Mouse (Mus musculus) intestine, embryonic 16.5 days (tissue): Measurements from ENCODE around the gene Mrnip. TPM values are rescaled to one million over a fixed set of nuclear protein-coding genes. Genes with fewer than 3 reads are reported as not detected.

Experiments
- ATAC-seq: fragments of 200-750 bp; cut with Nextera tagmentation; 2 replicates; pipeline ENCODE4 v1.8.0; 2017; ENCODE audit warnings: moderate TSS enrichment, moderate library complexity
- H3K27ac ChIP-seq: fragments of 300-500 bp; sonication (generic); 2 replicates; pipeline ENCODE4 v1.5.1; 2014; ENCODE audit warnings: mild to moderate bottlenecking, low read length
- H3K27me3 ChIP-seq: fragments of 300-500 bp; sonication (generic); replicated peaks from 2 replicates; pipeline ENCODE4 v1.6.1; 2014; ENCODE audit warnings: low read length, control low read depth, mixed read lengths; ENCODE audit not compliant: control insufficient read depth, insufficient read depth
- H3K36me3 ChIP-seq: fragments of 300-500 bp; sonication (generic); 2 replicates; pipeline ENCODE4 v1.6.1; 2014; ENCODE audit warnings: low read length, control low read depth; ENCODE audit not compliant: control insufficient read depth, insufficient read depth
- H3K4me1 ChIP-seq: fragments of 300-500 bp; sonication (generic); 2 replicates; pipeline ENCODE4 v1.6.1; 2014; ENCODE audit warnings: low read length, control low read depth, mixed read lengths; ENCODE audit not compliant: control insufficient read depth, insufficient read depth
- H3K4me2 ChIP-seq: fragments of 300-500 bp; sonication (generic); 2 replicates; pipeline ENCODE4 v1.6.1; 2014; ENCODE audit warnings: low read depth, low read length, control low read depth
- H3K4me3 ChIP-seq: fragments of 300-500 bp; sonication (generic); 2 replicates; pipeline ENCODE4 v1.5.1; 2014; ENCODE audit warnings: mild to moderate bottlenecking, low read length
- H3K9ac ChIP-seq: fragments of 300-500 bp; sonication (generic); 2 replicates; pipeline ENCODE4 v1.6.1; 2014; ENCODE audit warnings: low read depth, low read length
- H3K9me3 ChIP-seq: fragments of 300-500 bp; sonication (generic); 2 replicates; pipeline ENCODE4 v1.6.1; 2016; ENCODE audit warnings: low read length, control low read depth; ENCODE audit not compliant: control insufficient read depth
- WGBS: fragments of 180-500 bp; shearing (Covaris S2); extraction: QIAGEN DNeasy Blood & Tissue Kit; methylation state at CpG from one replicate; pipeline ENCODE4 v1.1.7; 2014; 5-methylcytosine and 5-hydroxymethylcytosine counted together
- polyA plus RNA-seq: library from polyadenylated mRNA; unstranded; fragments of >200 nt; fragmentation: Nextera tagmentation; extraction: Ambion mirVana; gene quantifications from 2 replicates; pipeline ENCODE4 v1.2.1, GENCODE M21; 2015

Mrnip gene
- polyA plus RNA-seq, 1 experiment from 2014 or later: 12.4 TPM

- Histone ChIP-seq H3K4me2 (no peak overlapping the region), H3K36me3 (peaks cover 29% of the 10 kb centered on the region), H3K4me3 (no peak overlapping the region), H3K9ac (no peak overlapping the region), H3K9me3 (no peaks in the 10 kb centered on the region), H3K4me1 (peaks cover 21% of the 10 kb centered on the region), H3K27me3 (no peaks in the 10 kb centered on the region), H3K27ac (no peak overlapping the region)
- 94% methylated on average over 5 of the region's 5 CpGs for WGBS
- ATAC-seq: no peak
Measured at GRCm38 (mm10) chr11:50208039-50208438, 33.8 kb downstream of the Mrnip start.

DNA sequence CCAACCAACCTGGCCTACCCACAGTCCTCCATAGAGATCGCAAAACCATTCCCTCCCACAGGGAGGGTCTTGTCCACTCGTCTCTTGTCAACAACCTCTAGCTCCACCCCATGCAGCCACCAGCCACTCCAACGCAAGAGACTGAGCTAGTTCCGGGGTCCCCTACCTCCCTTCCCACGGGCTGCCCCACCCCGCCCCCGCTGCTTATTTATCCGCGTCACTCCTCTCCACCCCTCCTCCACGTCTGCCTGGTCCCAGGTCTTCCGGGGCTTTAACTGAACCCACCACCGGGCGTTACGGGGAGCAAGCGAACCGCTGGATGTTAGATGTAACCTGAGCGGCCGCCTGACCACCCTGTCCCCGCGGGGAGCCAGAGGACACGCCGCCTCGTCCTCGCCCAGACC is 35.9 kb downstream of the Mrnip start:
- H3K27me3 ChIP-seq: no peaks in the 10 kb centered on the region
- ATAC-seq: peak; percentile 91
- H3K27ac ChIP-seq: peak overlapping the region; percentile 99
- peaks cover 21% of the 10 kb centered on the region for H3K36me3 ChIP-seq
- H3K9ac ChIP-seq: peak overlapping the region; percentile 98
- peak overlapping the region; percentile 59 for H3K4me2 ChIP-seq
- peaks cover 27% of the 10 kb centered on the region for H3K4me1 ChIP-seq
- WGBS: under 1% methylated on average over 24 of the region's 24 CpGs
- peak overlapping the region; percentile 99 for H3K4me3 ChIP-seq
- no peaks in the 10 kb centered on the region for H3K9me3 ChIP-seq

DNA sequence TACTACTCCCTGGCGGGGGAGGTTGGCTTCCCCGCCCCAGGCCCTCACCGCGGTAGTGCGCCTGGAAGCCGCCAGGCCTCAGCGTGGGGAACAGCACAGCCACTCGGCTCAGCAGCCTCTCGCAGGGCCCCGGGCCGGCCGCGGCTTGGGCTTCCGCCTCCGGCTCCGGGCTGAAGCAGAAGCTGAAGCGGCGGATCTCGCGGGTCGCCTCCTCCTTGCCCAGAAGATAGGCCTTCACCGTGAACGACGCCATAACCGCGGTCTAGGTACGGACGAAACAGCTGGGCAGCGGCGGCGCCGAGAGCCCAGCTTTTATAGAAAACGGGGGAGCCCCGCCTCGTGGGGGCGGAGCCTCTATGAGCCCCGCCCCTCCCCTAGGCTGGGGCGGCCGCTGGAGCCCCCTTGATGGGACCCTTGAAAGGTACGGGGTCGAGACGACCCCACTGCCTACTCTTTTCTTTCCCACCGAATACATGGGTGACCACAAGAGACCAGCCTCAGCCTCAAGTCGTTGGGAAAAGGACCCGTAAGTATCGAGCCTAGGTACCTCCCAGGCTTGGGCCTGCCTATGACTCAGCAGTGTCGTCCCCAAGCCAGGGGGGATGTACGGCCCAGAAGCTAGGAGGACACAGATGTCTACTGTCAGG is 36.4 kb downstream of the Mrnip start, which contains the start of the genes Sqstm1 and Mgat4b:
Gene Sqstm1, minus strand, starts transcription at position 323 of the 647 bp plus-strand sequence.
Gene Mgat4b, plus strand, starts transcription at position 386 of the 647 bp plus-strand sequence.
- peak within 1 kb of the TSS; percentile 99 for H3K4me3 ChIP-seq
- H3K27ac ChIP-seq: peak within 1 kb of the TSS; percentile 99
- H3K27me3 ChIP-seq: no peaks in the 10 kb centered on the region
- H3K9ac ChIP-seq: peak within 1 kb of the TSS; percentile 98
- WGBS: under 1% methylated on average over 48 of the region's 48 CpGs
- peak within 1 kb of the TSS; percentile 59 for H3K4me2 ChIP-seq
- no peaks in the 10 kb centered on the region for H3K9me3 ChIP-seq
- H3K4me1 ChIP-seq: peaks cover 31% of the 10 kb centered on the region
- peaks cover 18% of the 10 kb centered on the region for H3K36me3 ChIP-seq
- peak; percentile 81 for ATAC-seq

GRCm38 (mm10) chr11:50211322-50212059 is 37.2 kb downstream of the Mrnip start:
- 85% methylated on average over 3 of the region's 3 CpGs for WGBS
- no peaks in the 10 kb centered on the region for H3K9me3 ChIP-seq
- H3K4me1 ChIP-seq: peaks cover 34% of the 10 kb centered on the region
- H3K27me3 ChIP-seq: no peaks in the 10 kb centered on the region
- peaks cover 11% of the 10 kb centered on the region for H3K36me3 ChIP-seq
- no peak for ATAC-seq
- H3K4me3 ChIP-seq: peak overlapping the region; percentile 99
- H3K9ac ChIP-seq: peak overlapping the region; percentile 98; the same call in 1 of the 2 replicates
- H3K4me2 ChIP-seq: peak overlapping the region; percentile 59
- no peak overlapping the region for H3K27ac ChIP-seq

GRCm38 (mm10) chr11:50212060-50212739 is 38.0 kb downstream of the Mrnip start:
- Histone ChIP-seq H3K4me3 (no peak overlapping the region), H3K4me1 (peaks cover 38% of the 10 kb centered on the region), H3K27ac (peak overlapping the region; percentile 73; the same call in 1 of the 2 replicates), H3K36me3 (peaks cover 4% of the 10 kb centered on the region; the same call in 1 of the 2 replicates), H3K9ac (no peak overlapping the region), H3K27me3 (no peaks in the 10 kb centered on the region), H3K9me3 (no peaks in the 10 kb centered on the region), H3K4me2 (no peak overlapping the region)
- no peak for ATAC-seq
- WGBS: 71% methylated on average over 3 of the region's 3 CpGs

DNA sequence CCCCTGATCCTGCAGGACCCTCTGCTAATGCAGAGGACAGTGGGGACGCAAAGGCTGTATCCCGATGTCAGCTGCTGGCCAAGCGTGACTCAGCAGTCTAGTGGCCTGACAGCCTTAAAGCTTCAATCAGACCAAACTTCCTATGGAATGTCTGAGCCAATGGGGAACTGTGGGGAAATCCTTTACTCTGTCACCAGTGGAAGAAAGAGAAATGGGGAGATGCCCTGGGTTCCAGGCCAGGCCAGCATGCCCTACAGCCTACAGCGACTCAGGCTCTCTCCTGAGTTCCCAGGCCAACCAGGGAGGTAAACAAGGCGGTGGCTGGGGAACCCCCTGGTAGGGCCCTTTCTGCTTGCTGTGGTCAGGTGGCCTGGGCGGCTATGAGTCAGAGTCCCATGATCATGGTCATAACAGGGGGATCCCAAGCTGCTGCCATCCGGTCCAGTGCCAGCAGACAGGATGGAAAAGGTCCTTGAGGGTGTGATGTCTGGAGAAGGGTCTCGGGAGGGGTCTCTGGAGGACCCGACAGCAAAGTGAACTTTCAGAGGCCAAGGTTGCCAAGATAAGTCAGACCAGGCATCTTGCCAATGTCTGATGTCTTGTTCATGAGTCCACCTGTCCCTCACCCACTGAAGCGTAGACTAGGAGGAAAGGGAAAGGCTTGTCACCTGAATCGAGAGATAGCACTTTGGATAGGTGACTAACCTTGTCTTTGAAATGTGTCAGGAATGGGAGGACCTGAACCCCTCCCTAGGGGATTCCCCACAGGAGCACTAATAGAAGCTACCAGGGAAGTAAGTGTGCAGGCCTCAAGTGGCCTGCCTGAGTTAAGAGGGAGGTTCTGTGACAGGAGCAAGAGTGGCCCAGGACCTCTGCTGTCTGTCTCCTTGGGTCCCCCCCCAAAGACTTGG is 38.9 kb downstream of the Mrnip start:
- ATAC-seq: peak; percentile 51
- H3K4me1 ChIP-seq: peaks cover 47% of the 10 kb centered on the region
- WGBS: 47% methylated on average over 11 of the region's 11 CpGs

DNA sequence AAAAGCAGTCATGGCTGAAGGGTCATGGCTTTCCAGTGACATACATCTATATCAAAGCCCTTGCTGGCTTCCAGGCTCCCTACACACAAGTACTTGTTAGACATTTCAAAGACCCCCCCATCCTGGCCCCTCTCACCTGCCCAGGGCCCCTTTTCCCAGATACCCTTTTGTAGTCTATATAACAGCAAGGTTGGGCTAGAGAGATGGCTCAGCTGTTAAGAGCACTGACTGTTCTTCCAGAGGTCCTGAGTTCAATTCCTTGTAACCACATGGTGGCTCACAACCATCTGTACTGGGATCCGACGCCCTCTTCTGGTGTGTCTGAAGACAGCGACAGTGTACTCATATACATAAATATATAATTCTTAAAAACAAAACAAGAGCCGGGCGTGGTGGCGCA is 40.4 kb downstream of the Mrnip start:
- peaks cover 39% of the 10 kb centered on the region for H3K4me1 ChIP-seq
- H3K36me3 ChIP-seq: no peaks in the 10 kb centered on the region

More for the DNA sequence above, 38.9 kb downstream of the Mrnip start:
- no peak overlapping the region for H3K4me3 ChIP-seq
- H3K9ac ChIP-seq: no peak overlapping the region
- no peaks in the 10 kb centered on the region for H3K36me3 ChIP-seq
- H3K9me3 ChIP-seq: no peaks in the 10 kb centered on the region
- no peaks in the 10 kb centered on the region for H3K27me3 ChIP-seq
- H3K27ac ChIP-seq: peak overlapping the region; percentile 73
- H3K4me2 ChIP-seq: peak overlapping the region; percentile 7; the same call in 1 of the 2 replicates

GRCm38 (mm10) chr11:50215633-50216032 is 41.4 kb downstream of the Mrnip start:
- H3K4me1 ChIP-seq: peaks cover 42% of the 10 kb centered on the region
- no peaks in the 10 kb centered on the region for H3K27me3 ChIP-seq
- WGBS: 37% methylated on average over 9 of the region's 9 CpGs
- ATAC-seq: no peak
- no peak overlapping the region for H3K4me3 ChIP-seq
- H3K27ac ChIP-seq: no peak overlapping the region
- no peak overlapping the region for H3K9ac ChIP-seq
- no peaks in the 10 kb centered on the region for H3K36me3 ChIP-seq
- H3K4me2 ChIP-seq: no peak overlapping the region
- no peaks in the 10 kb centered on the region for H3K9me3 ChIP-seq

More for the DNA sequence above, 40.4 kb downstream of the Mrnip start:
- no peak overlapping the region for H3K4me2 ChIP-seq
- no peak overlapping the region for H3K27ac ChIP-seq
- no peak overlapping the region for H3K9ac ChIP-seq
- WGBS: 89% methylated on average over 6 of the region's 6 CpGs
- H3K9me3 ChIP-seq: no peaks in the 10 kb centered on the region
- no peaks in the 10 kb centered on the region for H3K27me3 ChIP-seq
- no peak overlapping the region for H3K4me3 ChIP-seq
- no peak for ATAC-seq
